Mouse (Mus musculus): ENCODE measurements around the gene A430005L14Rik.

The A430005L14Rik gene

GRCm38 (mm10) chr4:153974431-153975291 is 17.6 kb downstream of the A430005L14Rik start, which contains the start of the genes Dffb and Cep104:
TSS of gene Dffb (minus strand) at chr4:153975126.
TSS of gene Cep104 (plus strand) at chr4:153975194.
- DNase-seq, result peak; percentile 89 to 90

DNA sequence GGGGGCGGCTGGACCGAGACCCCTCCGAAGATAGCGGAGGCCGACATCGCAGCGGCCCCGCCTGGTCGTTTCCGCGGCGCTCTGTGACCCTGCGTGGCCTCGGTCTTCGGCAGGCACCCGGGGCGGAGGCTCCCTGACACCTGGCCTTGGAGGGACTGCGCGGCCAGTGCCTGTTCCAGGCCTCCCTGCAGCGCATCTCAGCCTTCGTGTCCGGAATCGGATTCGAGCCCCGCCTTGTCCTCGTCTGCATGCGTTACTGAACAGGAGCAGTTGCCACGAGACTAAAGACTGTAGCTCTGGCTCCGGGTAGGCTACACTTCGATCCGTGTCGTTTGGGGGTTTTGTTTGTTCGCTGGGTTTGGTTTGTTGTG is 18.2 kb downstream of the A430005L14Rik start:
- no peak for DNase-seq

- DNase-seq, result no peak
Observed at GRCm38 (mm10) chr4:153975768-153976167, 18.7 kb downstream of the A430005L14Rik start.

- no peak for DNase-seq
Observed at GRCm38 (mm10) chr4:153979243-153979642, 22.2 kb downstream of the A430005L14Rik start.

DNA sequence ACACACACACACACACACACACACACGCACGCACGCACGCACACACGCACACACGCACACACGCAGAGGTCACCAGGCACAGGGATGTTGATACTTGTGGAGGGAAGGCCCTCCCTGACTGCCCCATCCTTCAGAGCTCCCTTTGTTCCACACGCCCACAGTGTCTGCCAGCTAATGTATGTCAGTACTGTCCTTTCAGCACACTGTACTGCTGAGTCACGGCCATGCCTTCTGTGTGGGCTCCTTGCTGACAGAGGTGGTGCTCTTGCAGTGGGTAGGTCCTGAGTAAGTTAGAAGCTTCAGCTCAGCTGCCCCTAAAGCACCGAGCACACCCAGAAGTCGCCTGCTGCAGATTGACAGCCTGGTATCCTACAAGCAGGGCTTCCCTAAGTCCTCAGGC is 23.4 kb downstream of the A430005L14Rik start:
- DNase-seq, result no peak

DNA sequence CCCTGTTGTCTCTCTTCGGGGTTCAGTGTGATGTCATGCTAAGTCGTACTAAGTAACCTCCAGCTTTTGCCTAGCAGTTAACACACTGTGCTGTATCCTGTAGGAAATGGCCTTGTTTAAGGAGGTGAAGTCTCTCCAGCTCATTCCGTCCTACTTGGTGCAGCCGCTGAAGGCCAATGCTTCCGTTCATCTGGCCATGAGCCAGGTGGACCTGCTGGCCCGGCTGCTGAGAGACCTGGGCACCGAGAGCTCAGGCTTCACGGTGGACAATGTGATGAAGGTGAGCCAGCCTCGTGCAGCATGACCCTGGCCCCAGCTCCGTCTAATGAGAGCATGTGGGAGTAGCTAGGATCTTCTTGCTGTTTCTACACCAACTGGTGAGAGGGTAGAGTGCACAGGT is 35.7 kb downstream of the A430005L14Rik start:
- no peak for DNase-seq

GRCm38 (mm10) chr4:153993505-153993904 is 36.5 kb downstream of the A430005L14Rik start:
- DNase-seq, result no peak

DNA sequence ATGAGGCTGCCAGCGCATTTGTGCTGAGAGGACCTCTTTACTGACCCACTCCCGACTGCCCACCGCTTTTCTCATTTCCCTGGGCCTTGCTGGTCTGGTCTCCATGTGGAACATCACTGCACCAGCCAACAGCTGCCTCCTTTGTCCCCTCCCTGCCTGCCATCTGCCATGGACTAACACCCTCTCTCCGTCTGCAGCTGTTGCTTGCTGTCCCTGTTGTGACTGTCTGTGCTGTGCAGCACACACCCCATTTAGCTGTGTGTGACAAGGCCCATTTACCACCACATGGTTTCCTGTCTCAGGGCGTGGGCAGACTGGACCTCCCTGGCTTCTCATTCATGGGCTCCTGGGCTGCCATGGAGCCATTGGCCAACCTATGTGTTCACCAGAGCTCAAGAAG is 48.5 kb downstream of the A430005L14Rik start:
- DNase-seq, result no peak

DNA sequence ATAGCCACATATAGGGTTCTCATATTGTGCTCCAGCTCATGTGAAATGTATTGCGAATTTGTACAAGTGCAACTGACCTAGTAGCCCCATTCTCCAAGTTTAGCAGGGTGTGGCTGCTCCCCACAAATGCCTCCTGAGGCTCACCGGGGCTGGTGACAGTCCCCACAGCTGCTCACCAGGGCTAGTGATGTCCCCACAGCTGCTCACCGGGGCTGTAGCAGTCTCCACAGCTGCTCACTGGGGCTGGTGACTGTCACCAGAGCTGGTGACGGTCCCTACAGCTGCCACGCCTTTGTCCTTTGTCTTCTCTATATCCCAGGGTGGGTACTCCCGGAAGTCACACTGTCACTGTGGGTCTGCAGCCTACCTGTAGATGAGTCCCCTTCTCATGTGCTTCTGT is 49.2 kb downstream of the A430005L14Rik start:
- no peak for DNase-seq

- DNase-seq, result no peak
Observed at GRCm38 (mm10) chr4:154007759-154008158, 50.7 kb downstream of the A430005L14Rik start.

DNA sequence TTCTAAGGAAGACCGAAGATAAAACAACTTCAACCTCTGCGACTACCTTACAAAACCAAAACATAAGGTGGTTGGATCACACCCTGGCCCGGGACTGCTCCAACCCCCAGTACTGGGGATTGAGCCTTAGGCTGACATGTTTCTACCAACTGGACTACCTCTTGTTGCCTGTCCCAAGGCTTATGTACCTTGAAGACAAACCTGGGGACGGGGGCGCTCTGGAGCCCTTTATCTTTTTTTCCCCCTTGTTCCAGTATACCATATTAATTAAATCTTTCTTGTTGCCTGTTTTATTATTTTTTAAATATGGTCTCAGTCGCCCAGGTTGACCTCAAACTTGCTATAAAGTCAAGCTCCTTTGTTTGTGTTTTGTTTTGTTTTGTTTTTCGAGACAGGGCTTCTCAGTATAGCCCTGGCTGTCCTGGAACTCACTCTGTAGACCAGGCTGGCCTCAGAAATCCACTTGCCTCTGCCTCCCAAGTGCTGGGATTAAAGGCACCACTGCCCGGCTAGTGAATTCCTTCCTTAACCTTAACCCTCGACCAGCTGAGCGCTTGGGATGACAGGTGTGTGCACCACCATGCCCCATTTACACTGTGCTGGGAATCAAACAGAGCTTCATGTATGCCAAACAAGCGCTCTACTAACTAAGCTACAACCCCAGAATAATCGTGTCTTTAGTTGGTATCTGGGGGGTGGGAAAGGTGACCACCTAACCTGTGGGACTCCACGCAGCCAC is 54.0 kb downstream of the A430005L14Rik start:
- no peak for DNase-seq
